Mouse (Mus musculus): ENCODE measurements at regions not wholly inside any gene's neighbourhood (a gene's known extent, or its start where the extent isn't known, plus 50 kb on each side); places are given as distances from the start of the nearest gene placed in this dataset.
A peak's percentile ranks its signal among the peaks of the same experiment; 100 is the strongest.

- WGBS = 17% methylated on average over 5 of the region's 5 CpGs
- H3K4me1 ChIP-seq (replicated peaks) = peaks cover 38% of the 10 kb centered on the region
- no peak overlapping the region for H3K4me3 ChIP-seq
- H3K27ac ChIP-seq (ENCODE audit: poor library complexity, severe bottlenecking) = peak overlapping the region; percentile 63
- no peak overlapping the region for H3K9ac ChIP-seq
- no peaks in the 10 kb centered on the region for H3K36me3 ChIP-seq
- H3K9me3 ChIP-seq (replicated peaks) = peaks cover 7% of the 10 kb centered on the region; the same call in 1 of the 2 replicates
- peak; percentile 82 for ATAC-seq (ENCODE audit: insufficient number of reproducible peaks, low FRiP score)
- peak overlapping the region; percentile 54 for H3K4me2 ChIP-seq
- H3K27me3 ChIP-seq (replicated peaks) = no peaks in the 10 kb centered on the region
These were observed 52.0 kb upstream of the Frem1 start for GRCm38 (mm10) chr4:83104045-83104681.

- 91% methylated on average over 2 of the region's 2 CpGs for WGBS
These were observed 50.8 kb upstream of the Frem1 start for GRCm38 (mm10) chr4:83102893-83103292.

GRCm38 (mm10) chr4:83102022-83102421 is 49.9 kb upstream of the Frem1 start:
- H3K4me3 ChIP-seq = no peak overlapping the region
- H3K9me3 ChIP-seq (replicated peaks) = peaks cover 7% of the 10 kb centered on the region; the same call in 1 of the 2 replicates
- H3K27ac ChIP-seq (ENCODE audit: poor library complexity, severe bottlenecking) = 0 out of 2 replicates have a peak overlapping the region, but pooled peaks have one; percentile 47
- no peaks in the 10 kb centered on the region for H3K36me3 ChIP-seq
- H3K4me2 ChIP-seq = no peak overlapping the region
- ATAC-seq (ENCODE audit: insufficient number of reproducible peaks, low FRiP score) = no peak
- H3K27me3 ChIP-seq (replicated peaks) = no peaks in the 10 kb centered on the region
- 55% methylated on average over 3 of the region's 3 CpGs for WGBS
- no peak overlapping the region for H3K9ac ChIP-seq
- peaks cover 44% of the 10 kb centered on the region for H3K4me1 ChIP-seq (replicated peaks)

More at GRCm38 (mm10) chr4:83102893-83103292, 50.8 kb upstream of the Frem1 start:
- Histone ChIP-seq H3K9ac (no peak overlapping the region), H3K9me3 (replicated peaks) (peaks cover 7% of the 10 kb centered on the region; the same call in 1 of the 2 replicates), H3K4me3 (no peak overlapping the region), H3K4me1 (replicated peaks) (peaks cover 40% of the 10 kb centered on the region), H3K27ac (ENCODE audit: poor library complexity, severe bottlenecking) (no peak overlapping the region), H3K4me2 (no peak overlapping the region), H3K27me3 (replicated peaks) (no peaks in the 10 kb centered on the region), H3K36me3 (no peaks in the 10 kb centered on the region)
- ATAC-seq (ENCODE audit: insufficient number of reproducible peaks, low FRiP score) = no peak
